Mouse (Mus musculus): Measurements from ENCODE around the gene Rfesd.

Gene Rfesd

GRCm38 (mm10) chr13:76017974-76018843 lies at the start of gene Rfesd:
Gene Rfesd, minus strand, starts transcription at chr13:76018719.
- DNase-seq (ENCODE audit: low spot score): peak; percentile 99

- DNase-seq (ENCODE audit: low spot score): peak; percentile 11
Measured at GRCm38 (mm10) chr13:76064363-76064945, 45.9 kb upstream of the Rfesd start.

DNA sequence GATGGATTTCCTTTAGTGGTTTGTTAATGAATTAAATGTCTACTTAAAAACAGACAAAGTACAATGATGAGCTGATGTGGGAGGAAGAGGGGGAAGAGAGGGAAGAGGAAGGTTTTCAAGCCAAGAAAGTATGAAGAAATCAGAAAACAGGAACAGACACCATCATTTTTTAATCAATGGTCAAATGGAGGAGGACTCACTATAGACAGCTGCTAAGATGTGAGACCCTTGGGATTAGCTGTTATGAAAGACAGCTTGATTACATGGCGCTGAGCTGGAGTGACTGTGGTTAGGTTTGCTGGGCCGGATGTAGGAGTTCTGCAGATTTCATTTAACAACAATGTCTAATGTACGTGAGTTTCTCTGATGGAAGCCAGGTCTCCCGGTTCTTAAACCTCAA lies 45.0 kb upstream of the Rfesd start:
- DNase-seq (ENCODE audit: low spot score): no peak

DNA sequence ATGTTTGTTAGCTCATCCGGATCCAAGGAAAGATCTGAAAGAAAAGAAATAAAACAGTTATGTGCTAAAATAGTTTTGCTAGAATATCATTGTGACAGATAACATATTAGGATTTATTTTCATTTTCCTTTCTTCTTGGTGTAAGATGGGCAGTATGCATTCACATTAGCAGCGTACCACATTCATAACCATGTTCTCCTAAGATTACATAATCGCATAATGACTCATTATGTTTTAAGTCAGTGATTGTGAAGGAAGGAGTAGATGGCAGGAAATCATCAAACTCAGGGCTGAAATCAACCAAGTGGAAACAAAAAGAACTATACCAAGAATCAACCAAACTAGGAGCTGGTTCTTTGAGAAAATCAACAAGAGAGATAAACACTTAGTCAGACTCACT lies 44.0 kb upstream of the Rfesd start:
- no peak for DNase-seq (ENCODE audit: low spot score)

- no peak for DNase-seq (ENCODE audit: low spot score)
Measured at GRCm38 (mm10) chr13:76062126-76062525, 43.6 kb upstream of the Rfesd start.

DNA sequence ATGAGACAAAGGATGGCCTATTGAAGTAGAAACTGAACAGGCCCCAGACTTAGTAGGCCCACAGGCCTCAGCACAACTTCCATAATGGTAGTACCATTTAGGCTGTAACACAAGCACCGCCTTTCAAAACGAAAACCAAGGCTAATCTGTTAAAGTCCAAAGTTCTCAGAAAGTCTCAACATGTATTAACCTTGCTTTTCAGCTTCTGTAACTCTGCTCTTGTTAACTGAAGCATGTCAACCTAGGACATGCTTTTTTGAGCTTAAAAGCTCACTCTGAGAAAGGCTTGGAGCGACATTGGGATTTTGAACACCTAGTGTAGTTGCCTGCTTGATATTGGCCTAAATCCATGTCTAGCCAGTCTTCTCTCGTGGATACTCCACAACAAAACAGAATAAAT lies 41.1 kb upstream of the Rfesd start:
- no peak for DNase-seq (ENCODE audit: low spot score)

GRCm38 (mm10) chr13:76057267-76058069 lies 38.9 kb upstream of the Rfesd start:
- no peak for DNase-seq (ENCODE audit: low spot score)

DNA sequence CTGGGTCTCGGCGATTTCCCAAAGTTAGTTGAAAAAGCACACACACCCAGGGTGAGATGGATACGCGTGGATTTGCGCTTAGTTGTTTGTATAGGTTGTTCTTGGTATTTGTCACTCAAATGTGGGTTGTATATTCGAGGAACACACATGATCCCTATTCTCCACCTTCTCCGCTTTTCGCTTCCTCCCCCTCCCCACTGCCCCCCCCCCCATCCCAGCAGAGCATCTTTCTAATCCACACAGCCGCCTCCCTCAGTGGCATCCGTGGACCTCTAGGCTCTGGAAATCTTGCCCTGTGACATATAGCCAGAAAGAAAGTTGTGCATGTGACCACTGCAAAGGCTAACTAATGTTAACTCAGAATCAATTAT lies 38.4 kb upstream of the Rfesd start, which contains the start of gene Gpr150:
Gene Gpr150 (minus strand): TSS at position 101 of the 371 bp plus-strand sequence.
- DNase-seq (ENCODE audit: low spot score): no peak

DNA sequence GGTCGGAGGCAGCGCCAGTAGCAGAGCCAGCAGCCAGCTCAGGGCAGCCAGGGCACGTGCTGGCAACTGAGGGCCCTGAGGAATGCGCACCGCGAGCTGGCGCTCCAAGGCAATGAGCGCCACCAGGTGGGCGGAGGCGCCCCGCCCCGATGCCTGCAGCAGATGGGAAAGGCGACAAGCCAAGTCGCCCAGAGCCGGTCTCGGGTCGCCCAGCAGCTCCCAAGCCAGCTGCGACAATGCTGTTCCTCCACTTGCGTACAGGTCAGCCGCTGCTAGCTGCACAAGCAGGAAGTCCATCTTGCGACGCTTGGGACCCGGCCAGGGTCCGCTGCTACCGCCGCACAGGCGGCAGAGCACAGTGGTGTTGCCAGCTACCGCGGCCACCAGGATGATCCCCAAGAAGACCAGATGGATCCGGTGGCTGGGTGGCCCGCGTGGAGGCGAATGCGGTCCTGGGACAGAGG lies 37.8 kb upstream of the Rfesd start:
- peak; percentile 82 for DNase-seq (ENCODE audit: low spot score)

DNA sequence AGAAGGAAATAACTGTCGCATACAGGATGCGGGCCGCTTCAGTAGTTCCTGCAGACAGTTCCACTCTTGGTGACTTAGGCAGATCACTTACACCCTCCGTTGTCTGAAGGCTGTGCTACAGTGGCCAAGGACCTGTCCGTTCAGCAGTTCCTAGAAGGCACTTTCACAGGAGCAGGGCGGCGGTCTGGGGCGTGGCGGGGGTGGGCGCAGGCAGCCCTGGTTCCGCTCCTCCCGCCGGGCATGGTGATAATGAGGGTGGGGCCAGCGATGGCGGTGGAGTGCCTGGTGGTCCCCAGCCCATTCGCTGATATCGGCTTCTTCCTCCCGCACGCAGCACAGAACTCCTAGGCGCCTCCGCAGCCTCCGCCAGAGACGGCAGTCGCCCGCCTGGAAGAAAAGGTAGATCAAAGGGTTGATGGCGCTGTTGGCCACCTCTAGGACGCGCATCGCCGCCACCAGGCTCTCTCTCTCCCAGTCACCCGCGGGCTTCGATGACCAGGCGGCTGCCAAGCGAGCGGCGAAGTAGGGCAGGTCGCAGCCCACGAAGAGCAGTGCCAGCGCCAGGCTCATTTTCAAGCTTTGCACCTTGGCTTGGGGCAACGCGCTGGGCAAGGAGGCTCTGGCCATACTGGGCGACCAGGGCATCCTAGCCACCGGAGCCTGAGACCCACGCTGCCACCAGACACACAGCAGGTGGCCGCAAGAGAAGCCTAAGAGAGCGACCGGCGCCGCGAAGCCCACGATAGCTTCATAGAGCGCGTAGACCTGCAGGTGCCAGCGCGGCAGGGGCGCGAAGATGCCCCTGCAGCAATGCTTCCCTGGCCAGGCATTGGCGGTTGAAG lies 37.1 kb upstream of the Rfesd start:
- DNase-seq (ENCODE audit: low spot score): peak; percentile 59

DNA sequence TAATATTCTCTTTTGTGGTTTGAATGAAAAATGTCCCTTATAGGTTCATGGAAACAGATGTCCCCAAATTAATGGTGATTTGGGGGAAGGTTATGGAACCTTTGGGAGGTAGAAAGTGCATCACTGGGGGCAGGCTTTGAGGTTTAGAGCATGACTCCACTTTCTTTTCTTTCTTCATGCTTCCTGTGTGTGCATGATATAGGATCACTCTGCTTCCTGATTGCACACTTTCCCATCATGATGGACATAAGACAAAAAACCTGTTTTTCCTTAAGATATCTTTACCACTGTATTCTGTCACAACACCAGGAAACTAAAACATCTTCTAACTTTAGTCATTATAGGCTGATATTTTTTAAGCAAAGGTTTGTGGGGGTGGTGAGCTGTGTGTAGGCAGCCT lies 26.5 kb upstream of the Rfesd start:
- no peak for DNase-seq (ENCODE audit: low spot score)

GRCm38 (mm10) chr13:76042455-76042854 lies 23.9 kb upstream of the Rfesd start:
- no peak for DNase-seq (ENCODE audit: low spot score)

- no peak for DNase-seq (ENCODE audit: low spot score)
Measured at GRCm38 (mm10) chr13:76024588-76024987, 6.1 kb upstream of the Rfesd start.

DNA sequence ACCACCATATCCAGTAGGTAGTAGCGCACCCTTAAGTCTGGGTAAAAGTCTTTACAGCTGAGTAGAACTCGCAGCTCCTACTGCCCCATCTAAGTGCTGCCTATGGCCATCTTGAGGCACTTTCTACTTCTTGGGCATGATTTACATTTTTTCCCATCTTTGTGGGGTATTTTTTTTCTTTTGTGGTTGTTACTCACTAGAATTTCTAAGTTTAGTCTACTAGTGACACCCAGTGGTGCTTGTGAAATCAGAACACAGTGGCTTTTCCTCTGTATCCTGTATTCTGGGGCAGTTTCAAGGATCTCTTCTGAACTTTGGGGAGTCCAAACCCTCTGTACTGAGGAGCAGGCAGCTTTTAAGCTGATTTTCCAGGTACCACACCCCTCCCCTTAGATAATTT lies 3.3 kb upstream of the Rfesd start:
- peak; percentile 13 for DNase-seq (ENCODE audit: low spot score)

- no peak for DNase-seq (ENCODE audit: low spot score)
Measured at GRCm38 (mm10) chr13:76018844-76019400, 403 bp upstream of the Rfesd start.

DNA sequence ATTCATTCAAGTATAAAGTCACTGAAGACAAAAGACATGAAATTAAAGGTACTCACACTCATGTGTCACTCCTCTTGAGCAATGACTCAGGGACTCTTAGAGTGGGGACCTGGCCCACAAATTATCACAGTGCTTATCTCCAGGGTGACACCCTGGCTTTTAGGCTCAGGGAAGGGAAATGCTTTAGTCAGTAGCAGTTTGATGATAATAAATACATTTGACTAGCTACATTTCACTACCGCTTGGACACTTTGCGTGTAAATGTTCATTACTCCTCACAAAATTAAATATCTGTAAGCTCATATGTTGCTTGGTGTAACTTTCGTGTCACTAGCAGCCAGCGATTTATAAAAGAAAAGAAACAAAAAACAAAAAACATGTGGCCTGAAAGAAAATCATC lies 1.1 kb downstream of the Rfesd start:
- DNase-seq (ENCODE audit: low spot score): peak; percentile 34

GRCm38 (mm10) chr13:76014511-76014910 lies 4.0 kb downstream of the Rfesd start:
- DNase-seq (ENCODE audit: low spot score): no peak

DNA sequence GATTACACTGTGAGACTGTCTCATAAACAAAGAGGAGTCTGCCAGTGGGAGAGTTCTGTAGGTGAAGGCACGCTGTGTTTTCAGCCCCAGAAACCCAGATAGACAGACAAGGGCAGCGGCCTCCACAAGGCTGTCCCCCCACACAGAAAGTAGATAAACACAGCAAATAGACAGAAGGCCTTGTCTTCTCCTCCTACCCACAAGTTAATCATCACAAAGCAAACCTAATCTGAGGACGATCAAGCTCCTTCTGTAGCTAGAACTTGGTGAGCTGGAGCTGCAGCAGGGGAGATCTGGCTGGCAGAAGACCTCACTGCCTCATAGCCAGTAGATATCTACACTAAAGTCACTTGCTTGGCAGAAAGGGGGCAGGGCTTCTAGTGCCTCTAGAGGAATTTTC lies 15.2 kb downstream of the Rfesd start:
- no peak for DNase-seq (ENCODE audit: low spot score)

DNA sequence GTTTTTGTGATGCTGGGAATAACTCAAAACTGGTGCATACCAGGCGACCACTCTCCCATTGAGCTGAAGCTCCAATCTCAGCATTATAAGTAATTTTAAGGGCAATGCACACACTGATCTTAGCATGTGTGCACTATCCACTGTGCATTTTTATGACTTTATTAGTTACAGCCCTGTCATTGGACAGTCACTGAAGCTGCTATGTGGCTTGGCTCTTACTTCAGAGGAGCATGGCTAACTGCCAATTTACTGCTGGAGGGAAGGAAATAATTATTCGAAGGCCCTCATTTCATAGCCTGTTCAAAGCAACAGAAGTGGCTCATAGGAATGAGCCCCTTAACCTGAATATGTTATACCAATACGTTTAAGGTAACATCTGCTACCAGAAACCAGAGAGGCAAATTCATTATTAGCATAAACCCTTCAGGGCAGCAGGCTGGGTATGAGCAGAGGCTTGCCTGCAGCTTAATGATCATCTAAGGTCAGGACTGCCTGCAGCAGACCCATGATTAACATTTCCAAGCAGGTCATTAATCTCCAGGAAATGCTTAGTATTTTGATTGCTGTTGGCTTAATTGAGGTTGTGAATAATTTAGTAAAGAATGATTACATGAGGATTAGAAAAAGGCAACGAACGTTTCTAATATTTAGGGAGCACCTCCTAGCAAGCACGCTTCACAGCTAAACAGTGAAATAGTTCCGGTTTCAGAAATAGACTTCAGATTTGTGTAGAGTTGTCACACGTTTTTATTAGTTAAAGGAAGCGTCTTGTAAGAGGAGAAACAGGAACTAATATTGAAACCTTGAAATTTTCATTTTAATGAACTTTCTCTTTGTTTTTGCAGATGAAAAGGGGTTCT lies 26.1 kb downstream of the Rfesd start:
- DNase-seq (ENCODE audit: low spot score): peak; percentile 29

DNA sequence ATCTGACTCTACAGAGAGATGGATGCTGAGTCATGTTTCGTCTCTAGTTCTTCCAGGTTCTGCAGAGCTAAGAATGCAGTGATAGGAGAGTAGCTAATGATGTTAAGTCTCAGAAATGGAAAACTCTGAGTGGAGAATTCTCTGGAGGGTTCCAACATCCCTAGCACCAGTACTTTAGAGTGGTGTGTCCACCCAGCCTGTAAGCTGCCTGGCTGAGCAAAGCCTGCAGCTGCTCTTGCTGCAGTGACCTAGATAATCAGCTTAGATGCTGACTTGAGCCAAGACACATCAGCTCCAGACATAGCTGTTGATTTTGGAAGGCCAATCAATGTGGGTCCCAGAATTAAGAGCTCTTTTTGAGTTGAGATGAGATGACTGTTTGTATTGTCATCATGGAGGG lies 30.4 kb downstream of the Rfesd start:
- no peak for DNase-seq (ENCODE audit: low spot score)
